Mouse (Mus musculus): ENCODE measurements at regions not wholly inside any gene's neighbourhood (a gene's known extent, or its start where the extent isn't known, plus 50 kb on each side); places are given as distances from the start of the nearest gene placed in this dataset.

- DNase-seq (ENCODE audit: low spot score in 2 of 2), result no peak
These were observed 50.3 kb upstream of the Nmu start for GRCm38 (mm10) chr5:76413886-76414285.

GRCm38 (mm10) chr5:76416256-76416655, 52.7 kb upstream of the Nmu start:
- no peak for DNase-seq (ENCODE audit: low spot score in 2 of 2)

- no peak for DNase-seq (ENCODE audit: low spot score in 2 of 2)
These were observed 53.5 kb upstream of the Nmu start for GRCm38 (mm10) chr5:76417137-76417536.

GRCm38 (mm10) chr5:76418901-76419823, 55.6 kb upstream of the Nmu start:
- peak in 1 of 2 experiments; percentile 56 for DNase-seq (ENCODE audit: low spot score in 2 of 2)

- no peak for DNase-seq (ENCODE audit: low spot score in 2 of 2)
These were observed 56.3 kb upstream of the Nmu start for GRCm38 (mm10) chr5:76419841-76420240.

- DNase-seq (ENCODE audit: low spot score in 2 of 2), result no peak
These were observed 57.0 kb upstream of the Nmu start for GRCm38 (mm10) chr5:76420606-76421005.

GRCm38 (mm10) chr5:76423593-76423992, 60.0 kb upstream of the Nmu start:
- DNase-seq (ENCODE audit: low spot score in 2 of 2), result peak; percentile 18 to 24

- no peak for DNase-seq (ENCODE audit: low spot score in 2 of 2)
These were observed 58.2 kb upstream of the Gm7271 start for GRCm38 (mm10) chr5:76425680-76426079.

- DNase-seq (ENCODE audit: low spot score in 2 of 2), result no peak
These were observed 56.3 kb upstream of the Gm7271 start for GRCm38 (mm10) chr5:76427581-76427980.

GRCm38 (mm10) chr5:76429441-76429840, 54.4 kb upstream of the Gm7271 start:
- no peak for DNase-seq (ENCODE audit: low spot score in 2 of 2)

- DNase-seq (ENCODE audit: low spot score in 2 of 2), result no peak
These were observed 50.2 kb upstream of the Gm7271 start for GRCm38 (mm10) chr5:76433623-76434022.

Measured in frontal cortex, postnatal 36 days (tissue).